Mouse (Mus musculus): ENCODE measurements at regions not wholly inside any gene's neighbourhood (a gene's known extent, or its start where the extent isn't known, plus 50 kb on each side); places are given as distances from the start of the nearest gene placed in this dataset.

DNA sequence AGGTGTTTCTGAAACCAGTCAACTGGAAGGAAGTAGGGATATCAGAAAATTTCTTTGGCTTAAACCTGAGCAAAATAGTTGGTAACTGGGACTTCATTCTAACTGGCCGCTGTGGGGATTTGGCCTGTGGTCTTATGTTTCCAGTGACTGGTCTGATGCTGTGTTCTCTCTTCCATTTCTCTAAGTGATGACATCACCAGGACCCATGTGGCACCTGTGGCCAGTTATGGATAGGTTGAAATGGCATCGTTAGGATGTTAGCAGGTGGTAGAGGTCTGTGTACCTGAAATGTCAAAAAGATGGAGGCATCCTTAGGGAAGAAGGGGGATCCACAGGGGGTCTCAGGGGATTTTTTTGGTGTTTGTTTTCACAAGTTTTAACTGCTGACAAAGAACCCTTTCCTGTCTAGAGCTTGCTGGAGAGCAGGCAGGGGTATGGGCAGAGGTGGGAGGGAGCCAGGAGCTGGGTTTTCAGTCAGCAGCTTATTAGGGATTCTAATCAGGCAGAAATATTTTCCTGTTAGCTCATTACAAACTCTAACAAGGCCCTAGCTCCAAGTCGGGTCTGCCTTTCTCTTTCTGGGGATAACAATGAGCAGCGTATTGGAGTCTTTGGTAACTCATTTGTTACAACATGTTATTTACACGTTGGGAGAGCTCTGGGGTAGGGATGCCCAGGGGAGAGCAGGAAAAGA, 170.2 kb downstream of the Adck1 start:
- DNase-seq = peak; percentile 41

DNA sequence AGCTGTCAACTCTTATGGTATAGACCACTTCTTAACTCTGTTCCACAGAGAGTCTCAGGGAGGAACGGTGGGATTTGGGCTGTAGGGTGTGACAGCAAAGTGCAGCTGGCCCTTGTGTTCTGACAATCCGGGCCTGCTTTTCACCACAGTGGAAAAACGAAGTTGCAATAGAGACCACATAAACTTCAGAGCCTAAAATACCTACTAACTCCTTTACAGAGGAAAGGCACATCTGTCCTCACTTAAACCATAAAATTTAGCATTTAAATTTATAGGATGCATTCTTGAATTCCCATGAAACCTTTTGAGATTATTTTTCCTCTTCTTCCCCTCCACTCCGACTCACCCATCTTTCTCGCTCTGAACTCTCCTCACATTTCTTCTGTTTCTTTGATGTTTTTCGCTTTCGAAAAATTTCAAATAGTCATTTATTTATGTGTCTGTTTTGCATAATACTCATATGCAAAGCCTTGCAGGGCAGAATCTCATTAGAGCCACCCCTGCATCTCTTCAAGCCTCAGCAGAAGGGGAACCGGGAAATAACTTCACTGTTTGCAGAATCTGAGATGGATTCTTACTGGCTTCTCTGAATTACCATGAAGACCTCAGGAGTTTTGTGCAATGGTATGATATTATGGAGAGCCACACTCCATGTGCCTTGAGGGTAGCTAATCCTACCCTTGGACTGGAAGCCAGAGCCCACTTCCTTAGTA, 172.1 kb downstream of the Adck1 start:
- no peak for DNase-seq

DNA sequence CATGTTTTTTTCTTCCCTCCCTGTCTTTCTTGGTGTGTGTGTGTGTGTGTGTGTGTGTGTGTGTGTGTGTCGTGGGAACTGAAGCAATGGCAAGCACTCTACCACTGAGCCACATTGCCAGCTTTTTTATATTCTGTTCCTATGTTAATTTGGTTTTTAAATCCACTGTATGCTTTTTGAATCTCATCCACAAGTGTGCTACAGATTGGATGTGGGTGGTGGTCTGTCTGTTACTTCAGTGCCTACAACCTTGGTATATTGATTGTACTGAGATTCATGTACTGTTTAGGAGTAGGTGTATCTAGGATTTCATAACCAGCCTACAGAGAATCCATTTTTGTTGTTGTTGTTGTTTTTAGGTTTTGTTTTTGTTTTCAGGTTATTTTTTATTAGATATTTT, 170.8 kb upstream of the Nrxn3 start:
- DNase-seq = no peak

DNA sequence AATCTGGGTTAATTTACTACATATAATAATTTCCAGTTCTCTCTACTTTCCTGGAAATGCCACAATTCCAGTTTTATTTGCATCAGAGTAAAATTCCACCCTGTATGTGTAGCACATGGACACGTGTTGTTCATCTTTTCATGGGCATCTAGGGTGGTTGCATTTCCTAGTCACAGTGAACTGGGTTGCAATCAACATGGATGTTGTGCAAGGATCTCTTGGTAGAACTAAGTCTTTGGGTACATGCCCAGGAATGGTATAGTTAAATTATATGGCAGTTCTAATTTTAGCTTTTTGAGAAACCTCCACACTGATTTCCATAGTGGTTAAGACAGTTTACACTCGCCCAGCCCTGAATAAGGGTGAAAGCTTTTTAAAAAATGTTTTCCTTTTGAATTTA, 167.2 kb upstream of the Nrxn3 start:
- no peak for DNase-seq

DNA sequence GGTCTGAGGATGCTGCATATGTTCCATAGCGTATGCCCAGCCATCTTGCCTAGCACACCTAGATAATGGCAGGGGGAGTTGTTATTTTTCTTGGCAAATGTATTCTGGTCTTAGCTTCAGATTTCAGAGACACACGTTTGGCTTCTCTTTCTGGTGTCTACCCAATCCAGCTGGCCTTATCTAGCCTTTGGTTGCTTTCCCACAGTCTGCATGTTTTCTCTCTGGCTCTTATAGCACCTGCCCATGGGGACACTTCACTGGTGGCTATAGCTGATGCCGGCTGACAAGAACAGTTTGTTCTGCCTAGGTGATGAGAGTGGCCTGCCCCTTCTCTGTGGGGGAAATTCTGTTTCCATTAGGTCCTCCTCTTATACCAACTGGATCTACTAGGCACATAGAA, 164.6 kb upstream of the Nrxn3 start:
- DNase-seq = no peak

DNA sequence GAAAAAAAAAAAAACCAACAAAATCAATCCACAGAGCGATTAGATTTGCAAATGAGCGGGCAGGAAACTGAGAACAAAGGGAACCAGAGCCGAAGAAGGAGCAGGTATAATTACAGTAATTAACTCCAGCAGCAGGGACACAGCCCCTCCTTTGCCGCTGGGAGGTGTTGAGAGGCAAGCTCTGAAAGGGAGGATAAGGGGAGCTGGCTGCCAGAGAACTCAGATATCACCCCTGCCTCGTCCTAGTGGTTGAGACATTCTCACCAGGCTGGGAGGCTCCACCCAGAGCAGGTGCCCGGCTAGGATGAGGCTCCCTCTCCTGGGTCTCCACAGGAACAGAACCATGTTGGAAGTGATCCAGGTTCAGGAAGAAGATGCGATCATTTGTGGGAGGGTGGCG, 142.7 kb upstream of the Nrxn3 start:
- DNase-seq = no peak

DNA sequence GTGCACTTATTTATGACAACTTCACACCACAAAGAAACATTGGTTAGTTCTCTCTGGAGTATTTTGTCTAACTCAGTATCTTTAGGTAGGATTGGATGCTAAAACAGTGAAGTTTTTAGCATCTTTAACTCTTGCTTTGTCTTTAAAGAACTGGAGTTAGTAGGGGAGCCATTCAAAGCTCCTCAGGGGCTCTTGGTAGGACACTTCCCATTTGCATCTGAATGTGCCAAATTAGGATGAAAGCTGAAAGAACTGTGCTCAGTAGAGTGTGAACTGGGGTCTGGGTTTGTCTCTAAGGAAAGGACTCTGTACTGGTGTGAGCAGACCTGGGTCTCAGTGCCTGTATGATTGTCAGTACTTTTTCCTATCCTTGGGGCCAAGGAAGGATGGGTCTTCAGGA, 116.7 kb upstream of the Nrxn3 start:
- DNase-seq = no peak

DNA sequence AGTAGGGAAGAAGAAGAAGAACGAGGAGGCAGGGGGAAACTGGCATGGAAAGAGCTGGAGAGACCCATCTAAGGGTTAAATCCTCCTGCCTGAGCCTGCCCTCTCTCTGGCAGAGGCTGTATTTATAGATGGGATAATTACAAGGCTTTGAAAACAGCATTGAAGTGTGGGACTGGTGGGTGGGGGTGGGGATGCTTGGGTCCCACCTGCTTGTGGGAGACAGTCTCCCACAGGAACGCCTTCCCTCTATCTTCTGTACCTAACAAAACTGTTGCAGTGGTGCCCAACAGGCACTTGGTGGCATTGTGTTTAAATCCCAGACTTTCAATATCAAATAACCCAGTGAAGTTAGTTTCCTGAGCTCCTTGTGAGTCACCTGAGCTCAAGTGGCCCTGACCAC, 102.6 kb upstream of the Nrxn3 start:
- DNase-seq = no peak

DNA sequence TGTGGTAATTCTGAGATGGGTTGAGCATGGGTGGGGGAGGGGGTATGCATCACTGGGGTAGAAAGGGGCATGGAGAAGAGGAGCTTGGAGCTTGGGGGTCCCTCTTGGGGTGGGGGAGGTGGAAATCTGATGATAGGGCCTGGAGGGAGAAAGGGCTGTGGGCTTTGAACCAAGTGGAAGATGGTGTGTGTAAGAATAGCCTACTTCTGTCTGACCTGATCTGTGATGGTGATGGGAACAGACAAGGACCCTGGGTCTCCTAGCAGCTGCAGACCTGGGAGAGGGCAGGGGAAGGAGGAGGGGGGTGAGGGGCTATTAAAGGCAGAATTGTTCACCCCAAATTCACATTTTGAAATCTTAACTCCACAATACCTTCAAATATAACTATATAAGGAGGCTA, 78.4 kb upstream of the Nrxn3 start:
- no peak for DNase-seq

DNA sequence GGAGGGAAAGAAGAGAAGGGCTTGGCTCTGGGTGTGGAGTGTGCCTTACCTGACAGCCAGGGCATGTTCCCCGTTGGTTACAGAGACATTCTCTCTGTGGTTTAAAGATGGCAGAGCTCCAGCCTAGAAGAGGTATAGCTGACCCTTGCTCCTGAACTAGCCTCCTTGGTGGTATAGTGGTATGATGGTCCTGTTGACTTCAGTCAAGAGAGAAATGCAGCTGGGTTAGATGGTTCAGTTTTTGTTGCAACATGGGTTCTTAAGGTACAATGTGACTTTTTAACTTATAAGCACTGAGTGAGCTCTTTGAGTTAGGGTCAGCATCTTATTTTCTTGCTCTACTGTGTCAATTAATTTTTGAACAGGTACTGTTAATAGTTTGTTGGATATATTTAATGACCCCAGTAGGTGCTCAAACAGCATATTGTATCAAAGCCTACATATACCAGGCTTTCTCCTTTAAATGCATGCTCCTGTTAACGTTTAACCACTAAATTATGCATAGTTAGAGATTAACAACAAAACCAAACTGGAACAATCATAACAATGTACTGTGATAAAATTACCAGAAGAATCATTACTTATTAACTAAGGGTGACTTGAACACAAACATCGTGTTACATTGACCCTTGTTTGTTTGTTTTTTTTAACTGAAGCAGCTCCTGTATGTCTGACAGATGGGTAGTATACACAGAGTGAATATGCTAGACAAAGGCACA, 70.5 kb upstream of the Nrxn3 start:
- DNase-seq = no peak
